Mouse (Mus musculus): ENCODE data around the gene Wnt7a. TPM values are rescaled to one million over a fixed set of nuclear protein-coding genes. Genes with fewer than 3 reads are reported as not detected.

Wnt7a gene
- polyA plus RNA-seq, 1 experiment: not detected

DNA sequence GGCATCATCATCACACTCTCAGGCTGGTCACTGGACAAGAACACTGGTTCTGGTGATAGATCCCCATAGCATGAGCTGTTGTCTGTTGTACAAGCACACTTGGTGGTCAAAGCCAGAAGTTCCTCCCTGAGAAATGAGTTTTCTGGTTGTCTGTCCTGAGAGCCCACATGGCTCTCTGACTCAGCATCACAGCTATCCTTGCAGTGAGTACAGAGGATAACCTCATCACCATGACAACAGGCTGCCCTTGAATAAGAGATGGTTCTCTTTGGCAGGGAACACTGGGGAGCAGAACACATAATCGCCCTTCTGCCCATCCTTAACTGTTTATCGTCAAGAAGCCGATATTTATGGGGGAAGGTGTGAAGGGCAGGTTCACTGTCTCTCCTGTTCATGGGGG lies 34.2 kb upstream of the Wnt7a start:
- Histone ChIP-seq H3K79me2 (ENCODE audit: control insufficient read depth, insufficient read depth) (no peaks in the 10 kb centered on the region), H3K36me3 (ENCODE audit: control insufficient read depth, insufficient read depth) (no peaks in the 10 kb centered on the region), H3K27me3 (ENCODE audit: control insufficient read depth, insufficient read depth, insufficient read length) (no peaks in the 10 kb centered on the region), H3K4me3 (ENCODE audit: insufficient read depth, poor library complexity, severe bottlenecking) (no peak overlapping the region), H3ac (ENCODE audit: control insufficient read depth, insufficient read length, low read depth) (no peak overlapping the region), H3K79me3 (ENCODE audit: low read depth) (no peaks in the 10 kb centered on the region)
- TF ChIP-seq MAX (IDR thresholded peaks at IDR 0.05): no peak
- no peak for TF ChIP-seq FOSL1 (IDR thresholded peaks at IDR 0.05; ENCODE audit: insufficient read depth, low read length, poor library complexity, severe bottlenecking)
- no peak for TF ChIP-seq CTCF (IDR thresholded peaks at IDR 0.05; ENCODE audit: control insufficient read depth, insufficient read depth, insufficient read length)
- no peak for TF ChIP-seq MYOG (IDR thresholded peaks at IDR 0.05; ENCODE audit: control insufficient read depth, extremely low read depth, insufficient read length)

DNA sequence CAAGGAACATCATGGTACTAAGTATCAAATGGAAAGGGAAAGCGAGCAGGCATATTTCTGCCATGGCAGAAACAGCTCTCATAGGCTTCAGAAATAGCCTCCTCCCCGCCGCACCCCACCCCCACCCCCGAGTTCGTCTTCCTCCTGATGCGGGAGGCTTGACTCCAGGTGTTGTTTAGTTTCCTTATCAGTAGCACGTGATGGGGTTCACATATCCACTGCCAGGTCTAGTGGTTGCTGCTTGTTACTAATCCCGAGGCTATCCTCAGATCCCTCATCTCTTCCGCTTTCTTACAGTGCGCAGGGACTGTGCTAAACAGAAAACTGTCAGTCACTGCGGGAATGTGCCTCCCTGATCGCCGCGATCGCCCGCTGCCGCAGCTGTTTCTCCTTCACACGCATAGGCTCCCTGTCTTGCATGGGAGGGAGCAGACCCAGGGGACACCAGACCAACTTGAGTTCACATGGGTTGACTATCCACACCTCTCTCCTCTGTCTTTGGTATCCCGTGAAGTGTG lies 30.0 kb upstream of the Wnt7a start:
- no peaks in the 10 kb centered on the region for H3K79me3 ChIP-seq (ENCODE audit: low read depth)
- peak overlapping the region; percentile 52 for H3K4me3 ChIP-seq (ENCODE audit: insufficient read depth, poor library complexity, severe bottlenecking)
- H3K27me3 ChIP-seq (ENCODE audit: control insufficient read depth, insufficient read depth, insufficient read length): no peaks in the 10 kb centered on the region
- no peaks in the 10 kb centered on the region for H3K36me3 ChIP-seq (ENCODE audit: control insufficient read depth, insufficient read depth)
- H3ac ChIP-seq (ENCODE audit: control insufficient read depth, insufficient read length, low read depth): peak overlapping the region; percentile 58
- H3K79me2 ChIP-seq (ENCODE audit: control insufficient read depth, insufficient read depth): no peaks in the 10 kb centered on the region
- TF ChIP-seq CEBPB (IDR thresholded peaks at IDR 0.05; ENCODE audit: low read depth) (no peak), MYOG (IDR thresholded peaks at IDR 0.05; ENCODE audit: control insufficient read depth, extremely low read depth, insufficient read length) (no peak), MAX (IDR thresholded peaks at IDR 0.05) (no peak), MYOD1 (IDR thresholded peaks at IDR 0.05; ENCODE audit: control insufficient read depth, insufficient read length, low read depth) (no peak), USF1 (IDR thresholded peaks at IDR 0.05; ENCODE audit: low read depth) (peak; percentile 0), FOSL1 (IDR thresholded peaks at IDR 0.05; ENCODE audit: insufficient read depth, low read length, poor library complexity, severe bottlenecking) (no peak)

DNA sequence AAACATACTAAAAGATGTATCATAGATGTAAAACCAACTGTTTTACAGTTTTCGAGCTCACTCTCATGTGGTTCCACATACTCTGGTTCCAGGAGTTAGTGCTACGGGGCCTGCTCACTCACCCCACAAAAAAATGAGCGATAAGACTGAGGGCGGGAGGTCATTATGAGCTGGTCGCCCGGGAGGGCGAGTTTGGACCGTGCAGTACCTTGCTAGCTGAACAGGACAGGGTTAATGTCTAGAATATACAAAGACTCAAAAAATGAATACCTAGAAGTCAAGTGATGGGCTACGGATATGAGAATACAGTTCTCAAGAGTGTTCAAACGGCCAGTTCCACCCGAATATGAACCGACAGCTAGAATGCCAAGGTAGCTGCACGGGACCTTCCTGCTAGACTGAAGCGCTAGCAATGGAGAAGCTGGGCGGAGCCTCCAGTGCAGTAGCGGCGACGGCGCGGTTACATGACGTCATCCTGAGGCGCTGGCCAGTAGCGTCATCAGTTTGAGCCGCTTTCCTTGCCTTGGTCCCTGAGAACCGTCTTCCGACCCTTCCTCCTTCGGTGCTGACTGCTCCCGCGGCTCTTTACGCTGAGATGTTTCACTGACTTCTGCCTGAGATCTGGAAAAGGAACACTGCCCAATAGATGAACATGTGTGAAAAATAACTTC lies 29.4 kb upstream of the Wnt7a start:
- H3K4me3 ChIP-seq (ENCODE audit: insufficient read depth, poor library complexity, severe bottlenecking): peak overlapping the region; percentile 52
- no peak for TF ChIP-seq CEBPB (IDR thresholded peaks at IDR 0.05; ENCODE audit: low read depth)
- peak; percentile 0 for TF ChIP-seq USF1 (IDR thresholded peaks at IDR 0.05; ENCODE audit: low read depth)

DNA sequence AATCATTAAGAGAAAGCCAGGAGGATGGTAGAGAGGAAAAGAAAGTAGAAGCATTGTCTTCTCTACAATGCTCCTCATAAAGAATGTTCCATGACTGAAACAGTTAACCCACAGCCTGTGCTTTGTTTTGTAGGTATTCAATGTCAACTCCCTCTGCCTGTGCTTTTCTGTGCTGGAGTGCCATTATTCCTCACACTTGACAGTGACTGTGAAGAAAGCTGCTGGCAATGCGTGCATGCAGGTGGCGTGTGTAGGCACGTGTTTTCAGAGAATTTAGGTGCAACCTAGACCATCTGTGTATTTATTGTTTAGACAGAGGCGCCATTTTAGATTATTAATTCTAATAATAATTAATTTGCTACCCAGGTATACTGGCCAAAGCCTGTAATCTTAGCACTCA lies 13.0 kb upstream of the Wnt7a start:
- no peak for TF ChIP-seq USF1 (IDR thresholded peaks at IDR 0.05; ENCODE audit: low read depth)
- no peak for TF ChIP-seq MYOG (IDR thresholded peaks at IDR 0.05; ENCODE audit: control insufficient read depth, extremely low read depth, insufficient read length)
- TF ChIP-seq CEBPB (IDR thresholded peaks at IDR 0.05; ENCODE audit: low read depth): no peak
- no peak for TF ChIP-seq MAX (IDR thresholded peaks at IDR 0.05)
- H3K4me3 ChIP-seq (ENCODE audit: insufficient read depth, poor library complexity, severe bottlenecking): no peak overlapping the region
- peaks cover 26% of the 10 kb centered on the region for H3K27me3 ChIP-seq (ENCODE audit: control insufficient read depth, insufficient read depth, insufficient read length)
- H3ac ChIP-seq (ENCODE audit: control insufficient read depth, insufficient read length, low read depth): no peak overlapping the region
- no peaks in the 10 kb centered on the region for H3K36me3 ChIP-seq (ENCODE audit: control insufficient read depth, insufficient read depth)
- no peaks in the 10 kb centered on the region for H3K79me3 ChIP-seq (ENCODE audit: low read depth)
- no peaks in the 10 kb centered on the region for H3K79me2 ChIP-seq (ENCODE audit: control insufficient read depth, insufficient read depth)

More for the DNA sequence above, 29.4 kb upstream of the Wnt7a start:
- no peaks in the 10 kb centered on the region for H3K27me3 ChIP-seq (ENCODE audit: control insufficient read depth, insufficient read depth, insufficient read length)
- peak overlapping the region; percentile 43 for H3ac ChIP-seq (ENCODE audit: control insufficient read depth, insufficient read length, low read depth)
- no peaks in the 10 kb centered on the region for H3K79me2 ChIP-seq (ENCODE audit: control insufficient read depth, insufficient read depth)
- H3K79me3 ChIP-seq (ENCODE audit: low read depth): no peaks in the 10 kb centered on the region
- no peaks in the 10 kb centered on the region for H3K36me3 ChIP-seq (ENCODE audit: control insufficient read depth, insufficient read depth)

GRCm38 (mm10) chr6:91421629-91422028 lies 10.5 kb upstream of the Wnt7a start:
- H3K27me3 ChIP-seq (ENCODE audit: control insufficient read depth, insufficient read depth, insufficient read length): peaks cover 35% of the 10 kb centered on the region
- TF ChIP-seq MAX (IDR thresholded peaks at IDR 0.05) (no peak), MYOD1 (IDR thresholded peaks at IDR 0.05; ENCODE audit: control insufficient read depth, insufficient read length, low read depth) (no peak), MYOG (IDR thresholded peaks at IDR 0.05; ENCODE audit: control insufficient read depth, extremely low read depth, insufficient read length) (no peak), USF1 (IDR thresholded peaks at IDR 0.05; ENCODE audit: low read depth) (no peak)
- H3K36me3 ChIP-seq (ENCODE audit: control insufficient read depth, insufficient read depth): no peaks in the 10 kb centered on the region
- no peak overlapping the region for H3ac ChIP-seq (ENCODE audit: control insufficient read depth, insufficient read length, low read depth)
- H3K79me3 ChIP-seq (ENCODE audit: low read depth): no peaks in the 10 kb centered on the region
- no peak overlapping the region for H3K4me3 ChIP-seq (ENCODE audit: insufficient read depth, poor library complexity, severe bottlenecking)
- no peaks in the 10 kb centered on the region for H3K79me2 ChIP-seq (ENCODE audit: control insufficient read depth, insufficient read depth)

- no peak for TF ChIP-seq MYOG (IDR thresholded peaks at IDR 0.05; ENCODE audit: control insufficient read depth, extremely low read depth, insufficient read length)
- TF ChIP-seq MAX (IDR thresholded peaks at IDR 0.05): no peak
- TF ChIP-seq CEBPB (IDR thresholded peaks at IDR 0.05; ENCODE audit: low read depth): no peak
- TF ChIP-seq FOSL1 (IDR thresholded peaks at IDR 0.05; ENCODE audit: insufficient read depth, low read length, poor library complexity, severe bottlenecking): no peak
- no peak for TF ChIP-seq USF1 (IDR thresholded peaks at IDR 0.05; ENCODE audit: low read depth)
- no peak for TF ChIP-seq CTCF (IDR thresholded peaks at IDR 0.05; ENCODE audit: control insufficient read depth, insufficient read depth, insufficient read length)
- no peak for TF ChIP-seq MYOD1 (IDR thresholded peaks at IDR 0.05; ENCODE audit: control insufficient read depth, insufficient read length, low read depth)
- H3K4me3 ChIP-seq (ENCODE audit: insufficient read depth, poor library complexity, severe bottlenecking): no peak overlapping the region
- H3K79me2 ChIP-seq (ENCODE audit: control insufficient read depth, insufficient read depth): no peaks in the 10 kb centered on the region
- no peaks in the 10 kb centered on the region for H3K79me3 ChIP-seq (ENCODE audit: low read depth)
- no peak overlapping the region for H3ac ChIP-seq (ENCODE audit: control insufficient read depth, insufficient read length, low read depth)
- H3K36me3 ChIP-seq (ENCODE audit: control insufficient read depth, insufficient read depth): no peaks in the 10 kb centered on the region
- H3K27me3 ChIP-seq (ENCODE audit: control insufficient read depth, insufficient read depth, insufficient read length): peaks cover 40% of the 10 kb centered on the region
Observed at GRCm38 (mm10) chr6:91417291-91417845, 6.2 kb upstream of the Wnt7a start.

Data from C2C12 (cell line).